Mouse (Mus musculus): ENCODE data around the gene Ext2. TPM values are rescaled to one million over a fixed set of nuclear protein-coding genes. Genes with fewer than 3 reads are reported as not detected.

Ext2 gene
- polyA plus RNA-seq, 1 experiment from 2014 or later, result 69.8 TPM

DNA sequence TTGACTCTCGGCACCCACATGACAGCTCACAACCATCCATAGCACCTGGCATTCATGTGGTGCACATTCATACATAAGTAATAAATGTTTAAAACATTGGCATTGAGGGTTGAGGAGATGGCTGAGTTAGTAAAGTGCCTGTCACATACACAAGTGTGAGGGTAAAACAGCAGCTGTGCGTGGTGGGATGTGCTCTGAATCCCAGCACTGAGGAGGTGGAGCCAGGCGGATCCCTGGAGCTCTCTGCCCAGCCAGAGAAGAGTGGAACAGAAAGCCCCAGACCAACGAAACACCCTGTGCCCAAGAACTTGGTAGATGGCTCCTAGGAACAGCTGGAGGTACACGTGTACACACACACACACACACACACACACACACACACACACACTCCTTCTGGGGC is 156.9 kb downstream of the Ext2 start:
- Histone ChIP-seq H3K27me3 (ENCODE audit: control insufficient read depth, insufficient read depth, low read length) (no peaks in the 10 kb centered on the region), H3K27ac (replicated peaks; ENCODE audit: low read depth, low read length) (no peak overlapping the region), H3K36me3 (ENCODE audit: control insufficient read depth, insufficient read depth, low read length) (peaks cover 2% of the 10 kb centered on the region; the same call in 1 of the 2 replicates), H3K9me3 (ENCODE audit: control insufficient read depth, low read length) (no peaks in the 10 kb centered on the region), H3K9ac (ENCODE audit: low read length) (no peak overlapping the region), H3K4me3 (ENCODE audit: low read depth, low read length) (no peak overlapping the region), H3K4me1 (ENCODE audit: control insufficient read depth, insufficient read depth, low read length) (peaks cover 11% of the 10 kb centered on the region), H3K4me2 (ENCODE audit: low read depth, severe bottlenecking) (no peak overlapping the region)
- ATAC-seq (ENCODE audit: insufficient number of reproducible peaks, low FRiP score, low TSS enrichment, low read depth) (no peak), DNase-seq (ENCODE audit: low spot score) (no peak)
- 75% methylated on average over 5 of the region's 5 CpGs for WGBS

DNA sequence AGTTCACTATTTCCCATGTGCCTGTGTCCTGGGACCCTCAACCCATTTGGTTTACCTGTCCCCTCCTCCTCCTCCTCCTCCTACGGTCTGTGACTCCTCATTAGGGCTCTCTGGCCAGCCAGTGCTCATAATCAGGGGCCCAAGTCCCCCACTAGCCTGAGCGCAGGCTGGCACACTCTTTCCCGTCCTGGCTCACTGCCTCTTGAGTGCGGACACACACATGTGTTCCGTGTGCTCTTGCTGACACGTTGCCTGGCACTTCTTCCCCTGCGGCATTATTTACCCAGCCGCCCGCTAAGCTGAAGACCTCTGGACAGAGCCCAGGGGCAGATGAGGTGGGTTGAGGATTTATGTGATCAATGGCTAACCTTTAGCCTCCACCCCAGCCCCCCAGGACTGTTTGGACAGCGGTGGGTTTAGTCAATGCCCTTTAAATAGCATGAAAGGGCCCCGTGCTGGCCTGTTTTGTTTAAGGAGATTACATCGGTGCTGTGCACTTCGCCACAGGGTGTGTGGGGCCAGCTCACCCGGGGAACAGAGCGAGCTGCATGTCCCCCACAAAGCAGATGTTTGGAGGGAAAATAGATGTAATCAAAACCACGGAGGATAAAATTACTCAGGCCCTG is 160.0 kb downstream of the Ext2 start:
- Histone ChIP-seq H3K4me2 (ENCODE audit: low read depth, severe bottlenecking) (no peak overlapping the region), H3K27me3 (ENCODE audit: control insufficient read depth, insufficient read depth, low read length) (no peaks in the 10 kb centered on the region), H3K4me1 (ENCODE audit: control insufficient read depth, insufficient read depth, low read length) (peaks cover 11% of the 10 kb centered on the region), H3K4me3 (ENCODE audit: low read depth, low read length) (no peak overlapping the region), H3K27ac (replicated peaks; ENCODE audit: low read depth, low read length) (no peak overlapping the region), H3K9ac (ENCODE audit: low read length) (no peak overlapping the region), H3K9me3 (ENCODE audit: control insufficient read depth, low read length) (no peaks in the 10 kb centered on the region), H3K36me3 (ENCODE audit: control insufficient read depth, insufficient read depth, low read length) (no peaks in the 10 kb centered on the region)
- no peak for DNase-seq (ENCODE audit: low spot score)
- ATAC-seq (ENCODE audit: insufficient number of reproducible peaks, low FRiP score, low TSS enrichment, low read depth), result no peak
- WGBS, result 15% methylated on average over 16 of the region's 16 CpGs

- DNase-seq (ENCODE audit: low spot score), result no peak
- H3K27me3 ChIP-seq (ENCODE audit: control insufficient read depth, insufficient read depth, low read length), result no peaks in the 10 kb centered on the region
- WGBS, result 89% methylated on average over 6 of the region's 6 CpGs
- H3K36me3 ChIP-seq (ENCODE audit: control insufficient read depth, insufficient read depth, low read length), result no peaks in the 10 kb centered on the region
- H3K9ac ChIP-seq (ENCODE audit: low read length), result no peak overlapping the region
- H3K4me3 ChIP-seq (ENCODE audit: low read depth, low read length), result no peak overlapping the region
- no peak overlapping the region for H3K27ac ChIP-seq (replicated peaks; ENCODE audit: low read depth, low read length)
- no peak for ATAC-seq (ENCODE audit: insufficient number of reproducible peaks, low FRiP score, low TSS enrichment, low read depth)
- H3K4me1 ChIP-seq (ENCODE audit: control insufficient read depth, insufficient read depth, low read length), result peaks cover 11% of the 10 kb centered on the region
- H3K4me2 ChIP-seq (ENCODE audit: low read depth, severe bottlenecking), result no peak overlapping the region
- H3K9me3 ChIP-seq (ENCODE audit: control insufficient read depth, low read length), result no peaks in the 10 kb centered on the region
Observed at GRCm38 (mm10) chr2:93661096-93661495, 161.3 kb downstream of the Ext2 start.

DNA sequence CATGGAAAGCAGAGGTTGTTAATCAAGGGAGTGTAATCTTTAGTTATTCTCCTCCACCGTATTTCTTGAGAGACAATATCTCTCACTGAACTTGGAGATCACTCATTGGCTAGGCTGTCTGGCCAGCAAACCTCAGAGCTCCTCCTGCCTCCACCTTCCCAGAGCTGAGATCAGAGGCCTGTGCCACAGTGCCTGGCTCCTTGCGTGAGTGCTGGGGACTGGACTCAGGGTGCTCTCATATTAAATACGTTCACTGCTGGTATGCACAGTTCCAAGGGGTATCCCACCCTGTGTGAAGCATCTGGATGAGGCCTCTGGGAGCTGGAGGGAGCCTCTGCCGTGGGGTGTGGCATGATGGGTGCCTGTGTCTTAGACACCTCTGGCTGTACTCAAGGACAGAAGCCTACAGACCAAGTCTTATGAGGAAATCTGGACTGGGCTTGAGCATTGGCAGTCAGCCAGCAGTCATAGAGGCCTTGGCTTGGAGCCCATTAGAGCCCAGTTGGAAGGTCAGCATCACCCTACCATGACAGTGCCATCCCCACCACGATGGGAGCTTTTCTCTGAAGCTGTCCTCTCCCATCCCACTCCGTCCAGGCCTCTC is 162.6 kb downstream of the Ext2 start:
- no peak overlapping the region for H3K9ac ChIP-seq (ENCODE audit: low read length)
- peaks cover 11% of the 10 kb centered on the region for H3K4me1 ChIP-seq (ENCODE audit: control insufficient read depth, insufficient read depth, low read length)
- DNase-seq (ENCODE audit: low spot score), result no peak
- 80% methylated on average over 6 of the region's 6 CpGs for WGBS
- no peak for ATAC-seq (ENCODE audit: insufficient number of reproducible peaks, low FRiP score, low TSS enrichment, low read depth)
- no peak overlapping the region for H3K4me2 ChIP-seq (ENCODE audit: low read depth, severe bottlenecking)
- H3K27me3 ChIP-seq (ENCODE audit: control insufficient read depth, insufficient read depth, low read length), result no peaks in the 10 kb centered on the region
- no peak overlapping the region for H3K27ac ChIP-seq (replicated peaks; ENCODE audit: low read depth, low read length)
- H3K9me3 ChIP-seq (ENCODE audit: control insufficient read depth, low read length), result no peaks in the 10 kb centered on the region
- no peaks in the 10 kb centered on the region for H3K36me3 ChIP-seq (ENCODE audit: control insufficient read depth, insufficient read depth, low read length)
- no peak overlapping the region for H3K4me3 ChIP-seq (ENCODE audit: low read depth, low read length)

DNA sequence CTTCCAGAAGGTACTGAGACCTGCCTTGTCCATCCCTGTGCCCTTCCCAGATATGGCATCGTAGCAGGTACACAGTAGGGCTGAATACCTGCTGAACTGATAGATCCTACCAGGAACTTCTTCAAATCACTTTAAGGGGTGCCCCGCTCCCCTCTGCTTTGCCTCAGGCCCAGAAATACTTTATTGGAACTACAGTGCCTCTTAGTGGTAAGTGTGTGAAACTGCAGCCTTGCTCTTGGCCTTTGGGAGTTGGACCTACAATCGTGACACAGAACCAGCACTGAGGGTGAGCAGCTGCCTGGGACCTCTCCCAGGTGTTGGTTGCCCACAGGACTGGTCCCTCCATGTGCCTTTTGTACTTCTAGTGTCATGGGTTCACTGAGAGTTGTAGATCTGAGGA is 163.4 kb downstream of the Ext2 start:
- no peaks in the 10 kb centered on the region for H3K9me3 ChIP-seq (ENCODE audit: control insufficient read depth, low read length)
- H3K27me3 ChIP-seq (ENCODE audit: control insufficient read depth, insufficient read depth, low read length), result no peaks in the 10 kb centered on the region
- no peak overlapping the region for H3K4me2 ChIP-seq (ENCODE audit: low read depth, severe bottlenecking)
- DNase-seq (ENCODE audit: low spot score) (peak; percentile 51), ATAC-seq (ENCODE audit: insufficient number of reproducible peaks, low FRiP score, low TSS enrichment, low read depth) (no peak)
- no peak overlapping the region for H3K27ac ChIP-seq (replicated peaks; ENCODE audit: low read depth, low read length)
- no peak overlapping the region for H3K9ac ChIP-seq (ENCODE audit: low read length)
- no peak overlapping the region for H3K4me3 ChIP-seq (ENCODE audit: low read depth, low read length)
- H3K36me3 ChIP-seq (ENCODE audit: control insufficient read depth, insufficient read depth, low read length), result no peaks in the 10 kb centered on the region; the same call in 1 of the 2 replicates
- WGBS, result 47% methylated on average over 3 of the region's 3 CpGs
- peaks cover 11% of the 10 kb centered on the region for H3K4me1 ChIP-seq (ENCODE audit: control insufficient read depth, insufficient read depth, low read length)

DNA sequence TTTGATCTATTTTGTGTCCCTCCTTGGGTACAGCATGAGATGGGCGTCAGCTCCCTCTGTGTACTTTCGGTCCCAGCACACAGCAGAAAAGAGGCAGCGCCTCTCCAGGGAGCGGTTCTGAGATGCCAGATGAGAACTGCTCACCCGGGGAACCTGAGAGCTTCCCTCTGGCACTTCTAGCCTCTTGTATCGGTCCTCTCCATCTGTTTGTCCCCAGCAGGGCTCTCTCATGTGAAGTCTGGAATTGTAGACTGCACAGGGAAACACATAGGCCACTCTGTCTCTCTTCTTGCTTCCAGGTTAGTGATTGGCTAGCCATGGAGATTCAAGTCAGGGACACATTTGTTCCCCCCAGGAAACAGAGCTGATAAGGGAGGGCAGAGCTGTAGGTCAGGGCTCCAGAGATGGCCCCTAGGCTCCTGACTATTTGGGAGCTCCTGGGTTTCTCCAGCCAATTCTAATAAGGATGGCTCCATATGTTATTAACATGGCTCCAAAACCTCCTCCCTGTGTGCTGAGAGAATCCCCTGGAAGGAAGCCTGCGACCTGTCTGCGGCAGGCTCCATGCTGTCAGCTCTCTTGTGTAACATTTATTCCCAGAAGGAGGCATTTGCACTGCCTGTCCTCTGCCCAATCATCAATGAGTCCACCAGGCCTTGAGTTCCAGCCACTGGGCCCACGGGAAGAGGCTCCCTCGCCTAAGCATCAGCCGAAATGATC is 167.9 kb downstream of the Ext2 start:
- Histone ChIP-seq H3K27ac (replicated peaks; ENCODE audit: low read depth, low read length) (no peak overlapping the region), H3K36me3 (ENCODE audit: control insufficient read depth, insufficient read depth, low read length) (no peaks in the 10 kb centered on the region; the same call in 1 of the 2 replicates), H3K4me3 (ENCODE audit: low read depth, low read length) (no peak overlapping the region), H3K9ac (ENCODE audit: low read length) (no peak overlapping the region), H3K9me3 (ENCODE audit: control insufficient read depth, low read length) (no peaks in the 10 kb centered on the region), H3K4me2 (ENCODE audit: low read depth, severe bottlenecking) (no peak overlapping the region), H3K27me3 (ENCODE audit: control insufficient read depth, insufficient read depth, low read length) (peaks cover 7% of the 10 kb centered on the region), H3K4me1 (ENCODE audit: control insufficient read depth, insufficient read depth, low read length) (no peaks in the 10 kb centered on the region; the same call in 1 of the 2 replicates)
- no peak for DNase-seq (ENCODE audit: low spot score)
- no peak for ATAC-seq (ENCODE audit: insufficient number of reproducible peaks, low FRiP score, low TSS enrichment, low read depth)
- WGBS, result 68% methylated on average over 11 of the region's 11 CpGs

- H3K36me3 ChIP-seq (ENCODE audit: control insufficient read depth, insufficient read depth, low read length), result no peaks in the 10 kb centered on the region; the same call in 1 of the 2 replicates
- ATAC-seq (ENCODE audit: insufficient number of reproducible peaks, low FRiP score, low TSS enrichment, low read depth) (no peak), DNase-seq (ENCODE audit: low spot score) (no peak)
- H3K27me3 ChIP-seq (ENCODE audit: control insufficient read depth, insufficient read depth, low read length), result peaks cover 44% of the 10 kb centered on the region
- no peaks in the 10 kb centered on the region for H3K9me3 ChIP-seq (ENCODE audit: control insufficient read depth, low read length)
- 32% methylated on average over 4 of the region's 4 CpGs for WGBS
- no peak overlapping the region for H3K4me2 ChIP-seq (ENCODE audit: low read depth, severe bottlenecking)
- peaks cover 26% of the 10 kb centered on the region for H3K4me1 ChIP-seq (ENCODE audit: control insufficient read depth, insufficient read depth, low read length)
- no peak overlapping the region for H3K27ac ChIP-seq (replicated peaks; ENCODE audit: low read depth, low read length)
- H3K9ac ChIP-seq (ENCODE audit: low read length), result 0 out of 2 replicates have a peak overlapping the region, but pooled peaks have one; percentile 14
- no peak overlapping the region for H3K4me3 ChIP-seq (ENCODE audit: low read depth, low read length)
Observed at GRCm38 (mm10) chr2:93649243-93649870, 173.0 kb downstream of the Ext2 start.

GRCm38 (mm10) chr2:93647924-93648575 is 174.3 kb downstream of the Ext2 start:
- H3K4me3 ChIP-seq (ENCODE audit: low read depth, low read length), result peak overlapping the region; percentile 72; the same call in 1 of the 2 replicates
- H3K4me2 ChIP-seq (ENCODE audit: low read depth, severe bottlenecking), result peak overlapping the region; percentile 82
- peak; percentile 64 for DNase-seq (ENCODE audit: low spot score)
- no peak for ATAC-seq (ENCODE audit: insufficient number of reproducible peaks, low FRiP score, low TSS enrichment, low read depth)
- peaks cover 55% of the 10 kb centered on the region for H3K27me3 ChIP-seq (ENCODE audit: control insufficient read depth, insufficient read depth, low read length)
- H3K9ac ChIP-seq (ENCODE audit: low read length), result peak overlapping the region; percentile 61
- peaks cover 29% of the 10 kb centered on the region for H3K4me1 ChIP-seq (ENCODE audit: control insufficient read depth, insufficient read depth, low read length)
- no peaks in the 10 kb centered on the region for H3K36me3 ChIP-seq (ENCODE audit: control insufficient read depth, insufficient read depth, low read length)
- H3K27ac ChIP-seq (replicated peaks; ENCODE audit: low read depth, low read length), result no peak overlapping the region
- WGBS, result 3% methylated on average over 20 of the region's 20 CpGs
- no peaks in the 10 kb centered on the region for H3K9me3 ChIP-seq (ENCODE audit: control insufficient read depth, low read length)
